Comparison of ENCODE assay signal across 14 mouse cellular contexts in genomic region chr16:9083740-9084139, GRCm38 (mm10).
"Had no signal": no experiment of that assay in that cellular context is flagged by ENCODE, and none has a peak within 500 bp of the region (broad histone marks: within the 10 kb centered on the region; RNA-seq: fewer than 3 reads in every experiment).

No protein-coding gene starts in this region.

- H3K27me3 ChIP-seq: lung, embryonic 15.5 days; megakaryocyte, embryonic 14.5 days; midbrain, embryonic 15.5 days; neural tube, embryonic 12.5 days had no signal

- H3K27ac ChIP-seq: kidney, postnatal 0 days; lung, embryonic 15.5 days; macrophage; midbrain, embryonic 15.5 days; neural tube, embryonic 12.5 days had no signal

- H3K4me1 ChIP-seq: lung, embryonic 15.5 days; megakaryocyte, embryonic 14.5 days; neural tube, embryonic 12.5 days had no signal

- DNase-seq: kidney, adult 8-10 months; kidney, postnatal 36 days; left cerebral cortex, postnatal 4 days; lung, postnatal 14 days; thymus, adult 2 months; thymus, postnatal 25 days had no signal

- ATAC-seq: intestine, postnatal 0 days; midbrain, embryonic 15.5 days had no signal

- H3K9ac ChIP-seq: lung, embryonic 15.5 days; midbrain, embryonic 15.5 days; neural tube, embryonic 12.5 days had no signal

- H3K4me3 ChIP-seq: lung, embryonic 15.5 days; megakaryocyte, embryonic 14.5 days; midbrain, embryonic 15.5 days; neural tube, embryonic 12.5 days had no signal

- H3K36me3 ChIP-seq: lung, embryonic 15.5 days; midbrain, embryonic 15.5 days; neural tube, embryonic 12.5 days had no signal

- H3K9me3 ChIP-seq: lung, embryonic 15.5 days; midbrain, embryonic 15.5 days; neural tube, embryonic 12.5 days had no signal

- H3K4me2 ChIP-seq: lung, embryonic 15.5 days; midbrain, embryonic 11.5 days; midbrain, embryonic 15.5 days; neural tube, embryonic 12.5 days had no signal
